Mouse (Mus musculus) stomach, postnatal 0 days (tissue): ENCODE results near the gene Gm4491. TPM values are rescaled to one million over a fixed set of nuclear protein-coding genes. Genes with fewer than 3 reads are reported as not detected.

Experiments
- ATAC-seq: fragments of 200-750 bp; cut with Nextera tagmentation; 2 replicates; pipeline ENCODE4 v1.8.0; 2017; ENCODE audit not compliant: low FRiP score, low TSS enrichment
- DNase-seq: peaks from one replicate; pipeline ENCODE4 v3.0.0-alpha.2; 2016; ENCODE audit warnings: low spot score
- H3K27ac ChIP-seq: fragments of 300-500 bp; sonication (generic); replicated peaks from 2 replicates; pipeline ENCODE4 v1.5.1; 2014; ENCODE audit warnings: mild to moderate bottlenecking, control low read depth
- H3K27me3 ChIP-seq: fragments of 300-500 bp; sonication (generic); 2 replicates; pipeline ENCODE4 v1.6.1; 2014; ENCODE audit warnings: low read length; ENCODE audit not compliant: control insufficient read depth, insufficient read depth
- H3K36me3 ChIP-seq: fragments of 300-500 bp; sonication (generic); 2 replicates; pipeline ENCODE4 v1.6.1; 2014; ENCODE audit warnings: low read length, mixed read lengths; ENCODE audit not compliant: control insufficient read depth, insufficient read depth
- H3K4me1 ChIP-seq: fragments of 300-500 bp; sonication (generic); replicated peaks from 2 replicates; pipeline ENCODE4 v1.6.1; 2014; ENCODE audit warnings: antibody characterized with exemption; ENCODE audit not compliant: control insufficient read depth, insufficient read depth
- H3K4me2 ChIP-seq: fragments of 300-500 bp; sonication (generic); replicated peaks from 2 replicates; pipeline ENCODE4 v1.6.1; 2014; ENCODE audit warnings: low read depth, mild to moderate bottlenecking, control low read depth, moderate library complexity
- H3K4me3 ChIP-seq: fragments of 300-500 bp; sonication (generic); 2 replicates; pipeline ENCODE4 v1.5.1; 2014; ENCODE audit warnings: low read depth, low read length, control low read depth
- H3K9ac ChIP-seq: fragments of 300-500 bp; sonication (generic); 2 replicates; pipeline ENCODE4 v1.6.1; 2014; ENCODE audit warnings: mild to moderate bottlenecking, low read length, control low read depth, mixed read lengths
- H3K9me3 ChIP-seq: fragments of 300-500 bp; sonication (generic); 2 replicates; pipeline ENCODE4 v1.6.1; 2016; ENCODE audit warnings: low read length; ENCODE audit not compliant: control insufficient read depth
- CTCF ChIP-seq: IDR thresholded peaks from 2 replicates; pipeline ENCODE4 v1.5.1; 2016; ENCODE audit warnings: antibody characterized with exemption, low read depth, mild to moderate bottlenecking, moderate library complexity
- EP300 ChIP-seq: optimal IDR thresholded peaks from 2 replicates; pipeline ENCODE3; 2016; ENCODE audit warnings: antibody characterized with exemption
- WGBS: fragments of 180-500 bp; shearing (Covaris S2); extraction: QIAGEN DNeasy Blood & Tissue Kit; methylation state at CpG from one replicate; pipeline ENCODE4 v1.1.7; 2014; 5-methylcytosine and 5-hydroxymethylcytosine counted together
- polyA plus RNA-seq: library from polyadenylated mRNA; unstranded; fragments of >200 nt; fragmentation: Nextera tagmentation; extraction: Ambion mirVana; gene quantifications from 2 replicates; pipeline ENCODE4 v1.2.1, GENCODE M21; 2015

The Gm4491 gene
- not detected in 2 replicates for polyA plus RNA-seq

- Histone ChIP-seq H3K27ac (no peak within 1 kb of the TSS), H3K9me3 (no peaks in the 10 kb centered on the region), H3K27me3 (no peaks in the 10 kb centered on the region), H3K36me3 (no peaks in the 10 kb centered on the region), H3K4me1 (no peaks in the 10 kb centered on the region), H3K4me2 (no peak within 1 kb of the TSS), H3K4me3 (no peak within 1 kb of the TSS), H3K9ac (no peak within 1 kb of the TSS)
- 38% methylated on average over 13 of the region's 13 CpGs for WGBS
- ATAC-seq: no peak
- TF ChIP-seq EP300: no peak
- TF ChIP-seq CTCF: no peak
- no peak for DNase-seq
Observed at GRCm38 (mm10) chr14:57115823-57116544, at the start of gene Gm4491. TSS of gene Gm4491 (minus strand) at chr14:57115883.

- Histone ChIP-seq H3K9me3 (no peaks in the 10 kb centered on the region), H3K4me1 (no peaks in the 10 kb centered on the region), H3K4me3 (no peak overlapping the region), H3K4me2 (no peak overlapping the region), H3K27ac (no peak overlapping the region), H3K9ac (no peak overlapping the region), H3K36me3 (no peaks in the 10 kb centered on the region), H3K27me3 (0 out of 2 replicates have a peak, but pooled peaks cover 2% of the 10 kb centered on the region)
- ATAC-seq (no peak), DNase-seq (no peak)
- TF ChIP-seq CTCF (no peak), EP300 (no peak)
- WGBS: 18% methylated on average over 2 of the region's 2 CpGs
Observed at GRCm38 (mm10) chr14:57161833-57162232, 46.1 kb upstream of the Gm4491 start.

GRCm38 (mm10) chr14:57161201-57161600 lies 45.5 kb upstream of the Gm4491 start:
- no peaks in the 10 kb centered on the region for H3K36me3 ChIP-seq
- no peak for DNase-seq
- no peak for TF ChIP-seq EP300
- TF ChIP-seq CTCF: no peak
- no peaks in the 10 kb centered on the region for H3K4me1 ChIP-seq
- H3K4me2 ChIP-seq: no peak overlapping the region
- 34% methylated on average over 4 of the region's 4 CpGs for WGBS
- H3K27me3 ChIP-seq: 0 out of 2 replicates have a peak, but pooled peaks cover 2% of the 10 kb centered on the region
- H3K27ac ChIP-seq: no peak overlapping the region
- H3K9me3 ChIP-seq: no peaks in the 10 kb centered on the region
- ATAC-seq: peak; percentile 59; the same call in 1 of the 2 replicates
- H3K9ac ChIP-seq: no peak overlapping the region
- no peak overlapping the region for H3K4me3 ChIP-seq

GRCm38 (mm10) chr14:57154916-57155315 lies 39.2 kb upstream of the Gm4491 start:
- Histone ChIP-seq H3K27ac (no peak overlapping the region), H3K4me1 (no peaks in the 10 kb centered on the region), H3K9ac (no peak overlapping the region), H3K9me3 (no peaks in the 10 kb centered on the region), H3K27me3 (no peaks in the 10 kb centered on the region), H3K4me2 (no peak overlapping the region), H3K4me3 (no peak overlapping the region), H3K36me3 (no peaks in the 10 kb centered on the region)
- ATAC-seq: no peak
- TF ChIP-seq EP300: no peak
- no peak for TF ChIP-seq CTCF
- WGBS: 42% methylated on average over 6 of the region's 6 CpGs
- DNase-seq: no peak

- no peaks in the 10 kb centered on the region for H3K4me1 ChIP-seq
- no peaks in the 10 kb centered on the region for H3K36me3 ChIP-seq
- no peaks in the 10 kb centered on the region for H3K27me3 ChIP-seq
- H3K4me2 ChIP-seq: no peak overlapping the region
- no peak overlapping the region for H3K27ac ChIP-seq
- DNase-seq (no peak), ATAC-seq (no peak)
- TF ChIP-seq EP300 (no peak), CTCF (no peak)
- 26% methylated on average over 4 of the region's 4 CpGs for WGBS
- H3K9ac ChIP-seq: no peak overlapping the region
- H3K4me3 ChIP-seq: no peak overlapping the region
- no peaks in the 10 kb centered on the region for H3K9me3 ChIP-seq
Observed at GRCm38 (mm10) chr14:57145741-57146140, 30.1 kb upstream of the Gm4491 start.

- H3K36me3 ChIP-seq: no peaks in the 10 kb centered on the region
- ATAC-seq (no peak), DNase-seq (no peak)
- H3K9me3 ChIP-seq: no peaks in the 10 kb centered on the region
- WGBS: 64% methylated on average over 8 of the region's 8 CpGs
- H3K27me3 ChIP-seq: 0 out of 2 replicates have a peak, but pooled peaks cover 2% of the 10 kb centered on the region
- H3K27ac ChIP-seq: no peak overlapping the region
- H3K9ac ChIP-seq: no peak overlapping the region
- no peak overlapping the region for H3K4me2 ChIP-seq
- H3K4me1 ChIP-seq: 0 out of 2 replicates have a peak, but pooled peaks cover 2% of the 10 kb centered on the region
- H3K4me3 ChIP-seq: no peak overlapping the region
- TF ChIP-seq CTCF: no peak
Observed at GRCm38 (mm10) chr14:57135265-57135664, 19.6 kb upstream of the Gm4491 start.
